Mouse (Mus musculus) ES-Bruce4 (cell line): Measurements from ENCODE around the gene Ccdc113. TPM values are rescaled to one million over a fixed set of nuclear protein-coding genes. Genes with fewer than 3 reads are reported as not detected.

Experiments
- H3K27ac ChIP-seq: 2 replicates; pipeline ENCODE4 v1.5.1; 2012; ENCODE audit warnings: low read length, inconsistent platforms; ENCODE audit not compliant: insufficient read depth
- H3K27me3 ChIP-seq: 2 replicates; pipeline ENCODE4 v1.6.1; 2012; ENCODE audit warnings: mild to moderate bottlenecking, low read length, inconsistent platforms; ENCODE audit not compliant: control insufficient read depth, poor library complexity, insufficient read depth, severe bottlenecking
- H3K36me3 ChIP-seq: 2 replicates; pipeline ENCODE4 v1.6.1; 2012; ENCODE audit warnings: inconsistent platforms, mild to moderate bottlenecking, low read length, moderate library complexity; ENCODE audit not compliant: control insufficient read depth, poor library complexity, insufficient read depth, severe bottlenecking
- H3K4me1 ChIP-seq: one replicate; pipeline ENCODE4 v1.8.1; 2011; ENCODE audit warnings: low read length; ENCODE audit not compliant: control insufficient read depth, insufficient read depth
- H3K4me3 ChIP-seq: 2 replicates; pipeline ENCODE4 v1.5.1; 2011; ENCODE audit warnings: low read depth, mild to moderate bottlenecking, low read length
- H3K9ac ChIP-seq: 2 replicates; pipeline ENCODE4 v1.6.1; 2012; ENCODE audit warnings: low read depth, mild to moderate bottlenecking, inconsistent platforms; ENCODE audit not compliant: poor library complexity, severe bottlenecking
- H3K9me3 ChIP-seq: replicated peaks from 2 replicates; pipeline ENCODE4 v1.6.1; 2012; ENCODE audit warnings: mild to moderate bottlenecking, low read length, inconsistent platforms; ENCODE audit not compliant: control insufficient read depth, poor library complexity, insufficient read depth, severe bottlenecking
- CTCF ChIP-seq: IDR thresholded peaks from one replicate; pipeline ENCODE4 v1.8.1; 2011; ENCODE audit warnings: low read depth, low read length
- EP300 ChIP-seq: IDR thresholded peaks from 2 replicates; pipeline ENCODE4 v1.6.1; 2011; ENCODE audit warnings: low read depth, low read length; ENCODE audit not compliant: insufficient read depth
- POLR2A ChIP-seq: IDR thresholded peaks from one replicate; pipeline ENCODE4 v1.8.1; 2011; ENCODE audit warnings: low read length; ENCODE audit not compliant: insufficient read depth
- polyA plus RNA-seq: library from polyadenylated mRNA; stranded (reverse); fragments of >200 nt; gene quantifications from 2 replicates; pipeline ENCODE4 v1.2.4, GENCODE M21; 2011; ENCODE audit warnings: low read depth; ENCODE audit not compliant: missing spikeins, insufficient read depth, insufficient read length

Gene Ccdc113
- polyA plus RNA-seq, 1 experiment, result 1.9 TPM

- peaks cover 5% of the 10 kb centered on the region for H3K4me1 ChIP-seq
- no peaks in the 10 kb centered on the region for H3K9me3 ChIP-seq
- H3K4me3 ChIP-seq, result peak overlapping the region; percentile 72
- peak overlapping the region; percentile 77 for H3K9ac ChIP-seq
- TF ChIP-seq CTCF (no peak), POLR2A (peak; percentile 37), EP300 (peak; percentile 66)
- peak overlapping the region; percentile 81 for H3K27ac ChIP-seq
- H3K27me3 ChIP-seq, result no peaks in the 10 kb centered on the region
- H3K36me3 ChIP-seq, result no peaks in the 10 kb centered on the region
Measured at GRCm38 (mm10) chr8:95545815-95546214, 11.9 kb downstream of the Ccdc113 start.

GRCm38 (mm10) chr8:95546986-95547385 lies 13.1 kb downstream of the Ccdc113 start:
- Histone ChIP-seq H3K27me3 (no peaks in the 10 kb centered on the region), H3K9ac (peak overlapping the region; percentile 35; the same call in 1 of the 2 replicates), H3K27ac (no peak overlapping the region), H3K36me3 (no peaks in the 10 kb centered on the region), H3K9me3 (no peaks in the 10 kb centered on the region), H3K4me1 (peaks cover 5% of the 10 kb centered on the region), H3K4me3 (no peak overlapping the region)
- TF ChIP-seq CTCF (no peak), EP300 (no peak), POLR2A (no peak)

- peaks cover 5% of the 10 kb centered on the region for H3K4me1 ChIP-seq
- TF ChIP-seq POLR2A (no peak), EP300 (no peak), CTCF (no peak)
- H3K27ac ChIP-seq, result peak overlapping the region; percentile 60
- peak overlapping the region; percentile 35 for H3K9ac ChIP-seq
- H3K27me3 ChIP-seq, result no peaks in the 10 kb centered on the region
- H3K4me3 ChIP-seq, result peak overlapping the region; percentile 42
- no peaks in the 10 kb centered on the region for H3K36me3 ChIP-seq
- H3K9me3 ChIP-seq, result no peaks in the 10 kb centered on the region
Measured at GRCm38 (mm10) chr8:95547931-95548330, 14.0 kb downstream of the Ccdc113 start.

- H3K36me3 ChIP-seq, result no peaks in the 10 kb centered on the region
- no peaks in the 10 kb centered on the region for H3K9me3 ChIP-seq
- H3K4me3 ChIP-seq, result no peak overlapping the region
- H3K27me3 ChIP-seq, result no peaks in the 10 kb centered on the region
- no peak for TF ChIP-seq EP300
- no peak for TF ChIP-seq POLR2A
- TF ChIP-seq CTCF, result no peak
- no peak overlapping the region for H3K27ac ChIP-seq
- peaks cover 5% of the 10 kb centered on the region for H3K4me1 ChIP-seq
- no peak overlapping the region for H3K9ac ChIP-seq
Measured at GRCm38 (mm10) chr8:95549871-95550829, 16.3 kb downstream of the Ccdc113 start.

GRCm38 (mm10) chr8:95551577-95551976 lies 17.7 kb downstream of the Ccdc113 start:
- TF ChIP-seq POLR2A (no peak), CTCF (no peak), EP300 (no peak)
- no peak overlapping the region for H3K4me3 ChIP-seq
- peaks cover 2% of the 10 kb centered on the region for H3K4me1 ChIP-seq
- H3K27me3 ChIP-seq, result no peaks in the 10 kb centered on the region
- no peaks in the 10 kb centered on the region for H3K9me3 ChIP-seq
- no peak overlapping the region for H3K9ac ChIP-seq
- H3K27ac ChIP-seq, result no peak overlapping the region
- no peaks in the 10 kb centered on the region for H3K36me3 ChIP-seq

- TF ChIP-seq CTCF (no peak), EP300 (no peak), POLR2A (no peak)
Measured at GRCm38 (mm10) chr8:95555963-95556362, 22.1 kb downstream of the Ccdc113 start.

More at GRCm38 (mm10) chr8:95555963-95556362, 22.1 kb downstream of the Ccdc113 start:
- H3K9me3 ChIP-seq, result no peaks in the 10 kb centered on the region
- H3K9ac ChIP-seq, result no peak overlapping the region
- H3K36me3 ChIP-seq, result no peaks in the 10 kb centered on the region
- no peak overlapping the region for H3K4me3 ChIP-seq
- no peaks in the 10 kb centered on the region for H3K4me1 ChIP-seq
- no peaks in the 10 kb centered on the region for H3K27me3 ChIP-seq
- no peak overlapping the region for H3K27ac ChIP-seq
